Mouse (Mus musculus) limb, embryonic 10.5 days (tissue): ENCODE measurements around the gene Reep6. TPM values are rescaled to one million over a fixed set of nuclear protein-coding genes. Genes with fewer than 3 reads are reported as not detected.

Source experiments
- DNase-seq: peaks from one replicate; pipeline ENCODE4 v3.0.0-alpha.2; 2017; ENCODE audit warnings: low spot score
- H3K27ac ChIP-seq: fragments of 300-500 bp; sonication (generic); 2 replicates; pipeline ENCODE4 v1.5.1; 2016; ENCODE audit warnings: mild to moderate bottlenecking
- H3K27me3 ChIP-seq: fragments of 300-500 bp; sonication (generic); 2 replicates; pipeline ENCODE4 v1.6.1; 2016; ENCODE audit warnings: low read depth, mild to moderate bottlenecking; ENCODE audit not compliant: poor library complexity, severe bottlenecking
- H3K36me3 ChIP-seq: fragments of 300-500 bp; sonication (generic); 2 replicates; pipeline ENCODE4 v1.6.1; 2016; ENCODE audit warnings: mild to moderate bottlenecking, moderate library complexity
- H3K4me1 ChIP-seq: fragments of 300-500 bp; sonication (generic); 2 replicates; pipeline ENCODE4 v1.6.1; 2016
- H3K4me3 ChIP-seq: fragments of 300-500 bp; sonication (generic); 2 replicates; pipeline ENCODE4 v1.5.1; 2016; ENCODE audit warnings: mild to moderate bottlenecking, moderate library complexity
- H3K9me3 ChIP-seq: fragments of 300-500 bp; sonication (generic); replicated peaks from 2 replicates; pipeline ENCODE4 v1.6.1; 2016; ENCODE audit warnings: mild to moderate bottlenecking
- WGBS: fragments of 180-500 bp; shearing (Covaris S2); methylation state at CpG from one replicate; pipeline ENCODE4 v1.1.7; 2016; 5-methylcytosine and 5-hydroxymethylcytosine counted together
- polyA plus RNA-seq: library from polyadenylated mRNA; unstranded; fragments of >200 nt; fragmentation: Nextera tagmentation; extraction: Ambion mirVana; gene quantifications from 2 replicates; pipeline ENCODE4 v1.2.1, GENCODE M21; 2016

The Reep6 gene
- polyA plus RNA-seq, 1 experiment from 2014 or later, result 5.4 TPM

- Histone ChIP-seq H3K27ac (peak overlapping the region; percentile 84), H3K4me1 (peaks cover 55% of the 10 kb centered on the region)
- peak; percentile 80 for DNase-seq
These were observed 6.3 kb upstream of the Reep6 start for GRCm38 (mm10) chr10:80323261-80324119.

GRCm38 (mm10) chr10:80324120-80325037 lies 5.4 kb upstream of the Reep6 start:
- Histone ChIP-seq H3K4me3 (peak overlapping the region; percentile 69), H3K9me3 (no peaks in the 10 kb centered on the region), H3K36me3 (peaks cover under 1% of the 10 kb centered on the region; the same call in 1 of the 2 replicates), H3K27ac (peak overlapping the region; percentile 7; the same call in 1 of the 2 replicates), H3K27me3 (peaks cover 58% of the 10 kb centered on the region), H3K4me1 (peaks cover 56% of the 10 kb centered on the region)
- DNase-seq, result no peak
- 80% methylated on average over 17 of the region's 17 CpGs for WGBS

More at GRCm38 (mm10) chr10:80323261-80324119, 6.3 kb upstream of the Reep6 start:
- peak overlapping the region; percentile 69 for H3K4me3 ChIP-seq
- H3K27me3 ChIP-seq, result peaks cover 55% of the 10 kb centered on the region
- H3K36me3 ChIP-seq, result peaks cover 9% of the 10 kb centered on the region
- no peaks in the 10 kb centered on the region for H3K9me3 ChIP-seq
- WGBS, result 1% methylated on average over 46 of the region's 46 CpGs

GRCm38 (mm10) chr10:80325045-80325444 lies 4.7 kb upstream of the Reep6 start:
- H3K4me3 ChIP-seq, result peak overlapping the region; percentile 12; the same call in 1 of the 2 replicates
- DNase-seq, result no peak
- no peaks in the 10 kb centered on the region for H3K9me3 ChIP-seq
- 81% methylated on average over 21 of the region's 21 CpGs for WGBS
- H3K27ac ChIP-seq, result peak overlapping the region; percentile 7; the same call in 1 of the 2 replicates
- H3K4me1 ChIP-seq, result peaks cover 56% of the 10 kb centered on the region
- H3K36me3 ChIP-seq, result no peaks in the 10 kb centered on the region
- peaks cover 62% of the 10 kb centered on the region for H3K27me3 ChIP-seq

- peaks cover 80% of the 10 kb centered on the region for H3K27me3 ChIP-seq
These were observed 331 bp downstream of the Reep6 start for GRCm38 (mm10) chr10:80330084-80330483.

GRCm38 (mm10) chr10:80330888-80331287 lies 1.1 kb downstream of the Reep6 start:
- no peaks in the 10 kb centered on the region for H3K9me3 ChIP-seq
- peaks cover 80% of the 10 kb centered on the region for H3K27me3 ChIP-seq
- H3K36me3 ChIP-seq, result peaks cover 4% of the 10 kb centered on the region; the same call in 1 of the 2 replicates
- H3K4me1 ChIP-seq, result peaks cover 24% of the 10 kb centered on the region
- DNase-seq, result no peak
- H3K4me3 ChIP-seq, result peak overlapping the region; percentile 61
- WGBS, result 80% methylated on average over 2 of the region's 2 CpGs
- H3K27ac ChIP-seq, result no peak overlapping the region

More at GRCm38 (mm10) chr10:80330084-80330483, 331 bp downstream of the Reep6 start:
- WGBS, result 2% methylated on average over 41 of the region's 41 CpGs
- H3K4me1 ChIP-seq, result peaks cover 25% of the 10 kb centered on the region
- no peaks in the 10 kb centered on the region for H3K36me3 ChIP-seq
- H3K9me3 ChIP-seq, result no peaks in the 10 kb centered on the region
- H3K27ac ChIP-seq, result peak overlapping the region; percentile 70
- H3K4me3 ChIP-seq, result peak overlapping the region; percentile 61
- no peak for DNase-seq

GRCm38 (mm10) chr10:80331636-80332524 lies 2.1 kb downstream of the Reep6 start:
- WGBS, result 52% methylated on average over 10 of the region's 10 CpGs
- no peaks in the 10 kb centered on the region for H3K9me3 ChIP-seq
- H3K27me3 ChIP-seq, result peaks cover 82% of the 10 kb centered on the region
- H3K27ac ChIP-seq, result no peak overlapping the region
- no peak for DNase-seq
- 0 out of 2 replicates have a peak overlapping the region, but pooled peaks have one; percentile 7 for H3K4me3 ChIP-seq
- H3K36me3 ChIP-seq, result peaks cover 4% of the 10 kb centered on the region; the same call in 1 of the 2 replicates
- H3K4me1 ChIP-seq, result peaks cover 30% of the 10 kb centered on the region

GRCm38 (mm10) chr10:80332525-80332989 lies 2.8 kb downstream of the Reep6 start:
- Histone ChIP-seq H3K27ac (no peak overlapping the region), H3K36me3 (peaks cover 4% of the 10 kb centered on the region; the same call in 1 of the 2 replicates), H3K9me3 (no peaks in the 10 kb centered on the region), H3K4me3 (0 out of 2 replicates have a peak overlapping the region, but pooled peaks have one; percentile 7), H3K27me3 (peaks cover 79% of the 10 kb centered on the region), H3K4me1 (peaks cover 30% of the 10 kb centered on the region)
- DNase-seq, result no peak
- 80% methylated on average over 5 of the region's 5 CpGs for WGBS

- no peak for DNase-seq
- Histone ChIP-seq H3K9me3 (no peaks in the 10 kb centered on the region), H3K4me3 (no peak overlapping the region), H3K4me1 (peaks cover 18% of the 10 kb centered on the region), H3K36me3 (peaks cover 4% of the 10 kb centered on the region; the same call in 1 of the 2 replicates), H3K27ac (no peak overlapping the region), H3K27me3 (peaks cover 76% of the 10 kb centered on the region)
- 88% methylated on average over 12 of the region's 12 CpGs for WGBS
These were observed 6.5 kb downstream of the Reep6 start for GRCm38 (mm10) chr10:80336263-80336662.

GRCm38 (mm10) chr10:80339941-80340750 lies 10.4 kb downstream of the Reep6 start:
- peak; percentile 95 for DNase-seq
- Histone ChIP-seq H3K27ac (no peak overlapping the region), H3K36me3 (peaks cover 4% of the 10 kb centered on the region; the same call in 1 of the 2 replicates), H3K27me3 (peaks cover 82% of the 10 kb centered on the region), H3K9me3 (no peaks in the 10 kb centered on the region), H3K4me1 (peaks cover 49% of the 10 kb centered on the region), H3K4me3 (peak overlapping the region; percentile 16; the same call in 1 of the 2 replicates)
- WGBS, result 23% methylated on average over 19 of the region's 19 CpGs

GRCm38 (mm10) chr10:80341026-80341425 lies 11.3 kb downstream of the Reep6 start:
- no peaks in the 10 kb centered on the region for H3K9me3 ChIP-seq
- peak overlapping the region; percentile 44; the same call in 1 of the 2 replicates for H3K4me3 ChIP-seq
- peaks cover 82% of the 10 kb centered on the region for H3K27me3 ChIP-seq
- peaks cover 53% of the 10 kb centered on the region for H3K4me1 ChIP-seq
- H3K27ac ChIP-seq, result no peak overlapping the region
- 15% methylated on average over 21 of the region's 21 CpGs for WGBS
- no peaks in the 10 kb centered on the region for H3K36me3 ChIP-seq
- DNase-seq, result no peak
